Mouse (Mus musculus) MEL (cell line): ENCODE results near the gene Hlcs.

ENCODE experiments used
- MEF2A ChIP-seq: IDR thresholded peaks from 2 replicates; pipeline ENCODE4 v1.6.1; 2014; ENCODE audit warnings: low read depth, mild to moderate bottlenecking, inconsistent platforms, low read length, improper control_type of control experiment; ENCODE audit not compliant: poor library complexity, insufficient replicate concordance, severe bottlenecking; ENCODE audit errors: extremely low read depth
- SIN3A ChIP-seq: IDR thresholded peaks from 2 replicates; pipeline ENCODE4 v1.6.1; 2012; ENCODE audit warnings: low read length, improper control_type of control experiment, inconsistent platforms
- USF1 ChIP-seq: IDR thresholded peaks from 2 replicates; pipeline ENCODE4 v1.6.1; 2014; ENCODE audit warnings: low read depth, mild to moderate bottlenecking, inconsistent platforms, low read length, improper control_type of control experiment, moderate library complexity
- ZMIZ1 ChIP-seq: IDR thresholded peaks from 2 replicates; pipeline ENCODE4 v1.6.1; 2012; ENCODE audit warnings: low read depth, mild to moderate bottlenecking, inconsistent platforms, low read length, improper control_type of control experiment, moderate library complexity

- no peak for TF ChIP-seq ZMIZ1
- no peak for TF ChIP-seq USF1
- no peak for TF ChIP-seq MEF2A
- TF ChIP-seq SIN3A: no peak
Observed at GRCm38 (mm10) chr16:94095109-94095822, 218.1 kb downstream of the Hlcs start.
